Mouse (Mus musculus) ovary, postnatal 36 days (tissue): ENCODE results near the gene Acvr2b.
"Not testable (repeated sequence)": the region's sequence is repeated elsewhere in the genome, so short reads cannot be mapped to it uniquely, and the experiment has no call there.

Experiments
- DNase-seq: peaks from one replicate; pipeline ENCODE4 v3.0.0; 2022; ENCODE audit warnings: low spot score, mixed read lengths

Acvr2b gene

DNA sequence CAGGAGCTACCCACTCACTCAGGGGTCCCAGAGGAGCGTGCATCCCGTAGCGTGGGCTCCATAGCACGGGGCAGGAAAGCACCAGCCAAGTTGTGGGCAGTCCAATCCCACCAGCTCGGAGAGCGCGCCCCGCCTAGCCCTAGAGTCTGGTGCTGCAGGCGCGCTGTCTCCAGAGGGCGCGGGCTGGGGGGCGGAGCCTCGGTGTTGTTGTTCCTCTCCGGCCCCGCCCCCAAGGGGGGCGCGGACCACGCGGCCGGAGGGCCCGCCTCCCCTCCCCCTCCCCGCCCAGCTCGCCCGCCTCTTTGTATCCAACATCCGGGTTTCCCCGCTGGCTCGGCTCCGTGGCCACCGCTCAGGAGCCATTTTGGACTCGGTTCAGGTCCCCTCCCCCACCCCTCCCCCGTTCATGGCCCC lies at the start of gene Acvr2b:
TSS of gene Acvr2b (plus strand) at position 318 of the 414 bp plus-strand sequence.
- peak; percentile 96 for DNase-seq

DNA sequence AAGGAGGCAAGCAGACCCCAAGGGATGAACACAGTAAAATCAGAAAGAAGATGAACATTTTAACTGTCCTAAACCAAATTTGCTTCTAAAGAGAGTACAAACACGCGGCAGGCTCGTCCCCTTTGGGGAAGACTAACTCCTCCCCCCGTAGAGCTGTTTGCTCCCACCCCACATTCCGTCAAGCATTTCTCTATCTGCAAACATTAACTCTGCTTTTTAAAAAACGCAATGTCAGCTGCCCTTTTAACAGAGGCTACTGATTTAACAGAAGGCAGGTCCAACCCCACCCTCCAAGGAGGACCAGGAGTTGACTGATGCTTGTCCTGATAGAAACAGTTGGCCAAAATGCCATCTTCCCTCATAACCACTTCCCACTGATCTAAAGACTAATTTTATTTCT lies 48.0 kb upstream of the Acvr2b start:
- DNase-seq: no peak

DNA sequence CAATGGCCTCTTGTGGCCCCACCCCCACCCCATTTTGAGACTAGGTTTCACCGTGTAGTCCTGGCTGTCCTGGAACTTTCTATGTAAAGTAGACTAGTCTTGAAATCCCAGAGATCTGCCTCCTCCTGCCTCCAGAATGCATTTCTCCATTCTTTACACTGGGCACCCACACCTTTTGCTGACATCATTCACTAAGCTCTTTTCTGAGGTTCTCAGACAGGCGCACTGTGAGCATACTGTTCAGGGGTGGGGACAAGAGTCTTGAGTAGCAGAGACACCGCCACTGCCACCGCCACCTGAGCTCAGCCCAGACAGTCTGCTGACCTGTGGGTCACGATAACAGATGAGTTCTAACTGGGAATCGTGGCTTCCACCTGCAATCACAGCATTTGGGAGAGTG lies 46.0 kb upstream of the Acvr2b start:
- DNase-seq: no peak

DNA sequence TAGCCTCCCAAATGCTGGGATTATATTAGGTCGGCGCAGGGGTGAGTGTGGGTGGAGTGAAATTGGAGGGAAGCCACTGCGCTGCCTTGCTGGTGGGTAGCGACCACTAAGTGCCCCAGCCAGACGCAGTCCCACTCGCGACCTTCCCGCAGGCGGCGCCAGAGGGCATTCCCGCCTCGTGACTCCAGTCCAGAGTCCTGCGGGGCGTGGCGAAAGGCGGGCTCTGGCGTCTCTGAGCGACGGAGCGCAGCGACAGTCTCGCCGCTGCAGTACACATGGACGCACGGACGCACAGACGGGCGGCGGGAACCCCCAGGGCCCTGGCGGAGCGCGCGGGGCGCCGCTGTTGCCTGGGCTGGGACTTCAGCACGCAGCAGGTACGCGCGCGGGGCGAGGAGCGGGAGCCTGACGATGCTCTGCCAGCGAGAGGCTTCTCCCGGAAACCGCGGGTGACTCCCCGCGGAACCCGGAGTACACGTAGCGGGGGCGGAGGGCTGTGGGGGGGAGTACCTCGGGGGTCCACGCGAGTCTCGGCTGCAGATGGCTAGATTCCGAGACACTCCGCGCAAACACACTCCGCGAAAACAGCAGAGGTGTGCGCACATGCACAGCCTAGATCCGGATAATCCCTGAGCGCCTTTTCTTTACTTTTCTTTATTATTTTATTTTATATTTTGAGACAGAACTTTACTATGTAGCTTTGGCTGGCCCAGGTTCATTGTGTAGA lies 44.4 kb upstream of the Acvr2b start, which contains the start of gene Xylb:
TSS of gene Xylb (plus strand) at position 51 of the 727 bp plus-strand sequence.
- peak; percentile 90 for DNase-seq

DNA sequence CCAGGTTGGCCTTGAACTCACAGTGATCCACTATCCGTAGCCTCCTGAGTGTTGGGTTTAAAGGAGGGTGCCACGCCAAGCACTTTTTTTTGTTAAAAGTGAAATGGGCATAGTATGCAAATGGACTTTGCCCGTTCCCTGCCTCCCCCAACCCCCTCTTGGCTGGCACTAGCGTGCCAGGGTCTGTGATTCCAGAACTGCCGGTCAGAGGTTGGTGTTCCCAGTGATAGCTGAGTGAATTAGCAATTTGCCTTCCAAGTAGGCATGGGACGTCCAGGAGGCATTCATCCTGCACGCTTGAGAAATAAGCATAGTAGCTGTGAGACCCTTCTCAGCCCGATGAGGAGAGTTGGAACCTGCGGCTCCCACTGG lies 43.9 kb upstream of the Acvr2b start:
- DNase-seq: no peak

DNA sequence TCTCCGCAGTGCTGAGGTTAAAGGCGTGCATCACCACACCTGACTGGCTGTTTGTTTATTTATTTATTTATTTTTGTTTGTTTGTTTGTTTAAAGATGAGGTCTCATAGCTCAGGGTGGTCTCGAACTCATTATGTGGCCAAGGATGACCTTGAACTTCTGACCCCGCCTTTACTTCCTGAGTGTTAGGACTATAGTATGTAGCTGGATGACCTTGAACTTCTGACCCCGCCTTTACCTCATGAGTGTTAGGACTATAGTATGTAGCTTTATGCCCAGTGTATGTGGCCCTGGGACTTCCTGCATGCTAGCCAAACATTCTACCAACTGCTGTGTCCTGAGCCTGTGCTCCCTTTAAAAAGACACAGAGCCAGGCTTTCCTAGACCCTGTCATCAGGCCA lies 40.5 kb upstream of the Acvr2b start:
- no peak for DNase-seq

DNA sequence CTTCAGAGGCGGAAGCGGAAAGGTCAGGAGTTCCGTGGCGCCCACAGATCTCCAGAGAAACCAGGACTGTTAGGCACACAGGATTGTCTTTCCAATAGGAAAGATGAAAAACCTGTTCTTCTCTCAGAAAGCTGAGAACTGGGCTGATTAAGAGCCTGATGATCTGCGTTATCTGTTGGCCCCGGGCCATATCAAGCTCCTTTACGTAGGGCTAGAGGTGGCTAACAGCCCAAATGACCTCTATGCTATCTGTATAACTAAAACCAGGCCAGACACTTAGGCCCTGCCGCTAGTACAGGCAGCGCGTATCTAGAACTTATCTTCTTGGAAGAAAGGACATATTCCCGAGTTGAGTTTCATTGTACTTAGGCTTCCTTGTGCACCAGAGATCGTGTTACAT lies 38.7 kb upstream of the Acvr2b start:
- no peak for DNase-seq

DNA sequence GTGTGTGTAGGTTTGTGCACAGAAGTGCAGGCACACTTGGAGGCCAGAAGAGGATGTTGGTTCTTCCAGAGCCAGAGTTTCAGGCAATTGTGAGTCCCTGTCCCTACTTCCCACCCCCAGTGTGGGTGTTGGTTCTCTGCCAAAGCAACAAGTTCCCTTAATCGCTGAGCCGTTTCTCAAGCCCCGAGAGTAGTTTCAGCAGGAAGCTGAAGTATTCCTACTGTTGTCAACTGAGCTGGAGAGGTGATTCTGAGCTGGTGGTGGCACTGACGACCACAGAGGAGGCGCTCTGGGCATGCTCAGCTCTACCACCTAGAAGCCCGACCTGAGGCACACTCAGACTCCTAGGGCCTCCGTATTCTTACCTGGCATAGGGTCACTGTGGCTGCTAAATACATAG lies 36.6 kb upstream of the Acvr2b start, which contains the start of gene Slc22a14:
TSS of gene Slc22a14 (minus strand) at position 270 of the 400 bp plus-strand sequence.
- DNase-seq: no peak

DNA sequence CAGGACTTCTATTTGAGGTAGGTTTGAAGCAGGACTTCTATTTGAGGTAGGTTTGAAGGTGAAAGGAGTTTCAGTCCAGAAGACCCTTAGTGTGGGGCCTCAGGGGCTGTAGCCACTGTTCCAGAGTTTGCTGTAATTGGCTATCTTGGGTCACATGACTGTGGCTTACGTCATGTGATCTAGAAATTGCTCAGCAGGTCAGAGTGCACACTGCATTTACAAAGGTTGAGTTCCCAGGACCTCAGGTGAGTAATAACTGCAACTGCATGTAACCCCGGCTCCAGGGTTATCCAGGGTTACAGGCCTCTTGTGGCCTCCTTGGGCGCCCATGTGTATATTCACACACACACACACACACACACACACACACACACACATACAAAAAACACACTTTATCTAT lies 33.6 kb upstream of the Acvr2b start:
- DNase-seq: no peak

DNA sequence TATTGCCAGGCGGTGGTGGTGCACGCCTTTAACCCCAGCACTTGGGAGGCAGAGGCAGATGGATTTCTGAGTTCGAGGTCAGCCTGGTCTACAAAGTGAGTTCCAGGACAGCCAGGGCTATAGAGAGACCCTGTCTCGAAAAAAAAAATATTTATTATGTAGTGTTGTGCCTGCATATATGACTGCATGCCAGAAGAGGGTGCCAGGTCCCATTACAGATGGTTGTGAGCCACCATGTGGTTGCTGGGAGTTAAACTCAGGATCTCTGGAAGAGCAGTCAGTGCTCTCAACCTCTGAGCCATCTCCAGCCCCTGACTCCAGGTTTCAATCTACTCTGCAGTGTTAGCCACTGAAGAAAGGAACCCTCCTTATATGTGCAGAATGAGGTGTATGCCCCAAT lies 31.1 kb upstream of the Acvr2b start:
- DNase-seq: not testable (repeated sequence)

DNA sequence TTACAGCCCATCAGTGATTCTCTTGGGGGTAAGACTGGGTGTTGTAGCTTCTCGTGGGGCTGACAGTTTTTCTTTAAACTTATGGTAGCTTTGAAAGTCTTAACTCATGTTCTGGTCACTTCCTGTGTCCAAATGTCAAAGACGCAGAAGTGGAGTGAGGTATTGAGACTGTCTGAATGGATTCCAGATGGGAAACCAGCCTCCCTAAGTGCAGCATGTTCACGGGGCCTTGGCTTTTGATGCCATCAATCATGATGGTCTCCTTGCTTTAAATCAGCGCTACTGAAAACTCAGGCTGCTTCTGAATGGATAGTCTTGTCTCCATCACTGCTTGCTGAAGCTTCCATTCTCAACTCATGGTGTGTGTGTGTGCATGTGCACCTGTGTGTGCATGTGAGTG lies 30.7 kb upstream of the Acvr2b start:
- no peak for DNase-seq

DNA sequence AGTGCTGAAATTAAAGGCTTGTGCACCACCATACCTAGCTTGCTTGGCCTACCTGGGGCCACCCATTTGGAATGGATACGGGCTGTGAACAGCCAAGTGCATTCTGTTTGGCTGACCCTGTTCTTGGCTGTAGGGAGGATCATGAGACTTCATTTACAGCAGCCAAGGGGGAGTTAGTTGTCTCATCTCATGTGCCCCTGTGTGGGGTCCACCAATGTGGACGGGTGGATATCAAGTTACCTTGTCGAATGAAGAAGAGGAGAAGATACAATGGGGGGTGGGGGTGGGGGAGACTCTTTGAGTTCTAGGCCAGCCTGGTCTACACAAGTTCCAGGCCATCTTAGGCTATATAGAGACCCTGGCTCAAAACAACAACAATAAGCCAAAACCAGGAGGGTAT lies 26.9 kb upstream of the Acvr2b start:
- DNase-seq: no peak

DNA sequence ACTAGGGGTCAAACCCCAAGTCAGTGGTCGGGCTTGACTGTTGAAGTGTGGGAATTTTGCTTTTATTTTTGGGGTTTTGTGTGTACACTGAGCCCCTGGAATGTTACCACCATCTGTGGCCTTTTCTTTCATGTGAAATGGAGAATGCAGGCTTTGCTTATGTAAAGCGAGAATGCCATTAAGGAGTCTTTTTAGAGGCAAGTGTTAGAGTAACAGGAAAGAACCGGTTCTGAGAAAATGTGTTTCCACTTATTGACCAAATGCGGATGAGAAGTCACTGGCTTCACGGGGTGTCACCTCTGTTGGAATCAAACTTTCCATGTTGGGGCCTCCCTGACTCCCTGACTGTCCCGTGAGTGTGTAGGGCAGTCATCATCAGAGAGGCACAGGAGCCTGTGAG lies 26.4 kb upstream of the Acvr2b start:
- no peak for DNase-seq

DNA sequence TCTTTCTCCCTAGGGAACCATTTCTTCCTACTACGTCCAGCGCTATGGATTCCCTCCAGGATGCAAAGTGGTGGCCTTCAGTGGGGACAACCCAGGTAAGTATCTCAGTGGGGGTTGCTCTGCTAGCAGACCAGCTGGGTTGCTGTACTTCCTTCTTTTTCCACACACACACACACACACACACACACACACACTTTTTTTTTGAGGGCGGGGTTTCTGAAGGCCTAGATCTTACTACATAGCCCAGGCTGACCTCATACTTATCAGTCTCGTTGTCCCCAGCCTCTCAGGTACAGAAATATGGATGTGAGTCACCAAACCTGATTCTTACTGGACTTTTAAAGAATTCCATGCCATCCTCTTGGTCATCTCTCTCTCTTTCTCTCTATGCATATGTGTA lies 23.7 kb upstream of the Acvr2b start:
- no peak for DNase-seq

DNA sequence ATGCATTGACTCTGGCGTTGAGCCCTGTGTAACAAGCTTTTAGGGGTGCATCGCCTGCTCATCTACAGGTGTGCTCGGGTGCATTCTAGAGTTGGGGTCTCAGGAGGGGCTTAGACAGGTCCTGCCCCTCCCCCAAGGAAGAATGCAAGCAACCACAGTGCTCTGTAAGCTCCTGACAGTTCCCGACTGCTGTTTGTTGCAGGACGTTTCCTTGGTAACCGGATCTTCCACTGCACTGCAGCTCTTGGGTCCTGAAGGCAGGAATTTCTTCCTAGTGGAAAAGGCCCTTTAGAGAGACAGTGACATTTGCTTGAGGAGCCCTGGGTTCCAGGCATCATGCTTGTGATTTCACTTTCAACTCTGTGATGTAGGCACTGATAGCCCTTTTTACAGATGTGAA lies 19.3 kb upstream of the Acvr2b start:
- no peak for DNase-seq

DNA sequence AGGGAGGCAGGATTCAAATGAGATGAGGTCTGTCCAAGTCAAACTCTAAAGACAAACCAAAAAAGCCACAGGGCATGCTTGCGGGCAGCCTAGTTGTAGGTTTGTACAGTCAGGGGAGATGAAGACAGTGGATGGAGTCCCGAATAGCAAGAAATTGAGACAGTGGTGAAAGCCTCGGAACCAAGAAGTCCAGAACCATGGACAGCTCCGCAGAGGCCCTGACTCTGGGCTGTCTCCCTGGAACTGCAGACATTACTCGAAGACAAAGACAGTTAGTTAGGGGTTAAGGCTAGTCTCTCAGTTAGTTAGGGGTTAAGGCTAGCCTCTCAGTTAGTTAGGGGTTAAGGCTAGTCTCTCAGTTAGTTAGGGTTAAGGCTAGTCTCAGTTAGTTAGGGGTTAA lies 13.0 kb upstream of the Acvr2b start:
- peak; percentile 20 for DNase-seq

DNA sequence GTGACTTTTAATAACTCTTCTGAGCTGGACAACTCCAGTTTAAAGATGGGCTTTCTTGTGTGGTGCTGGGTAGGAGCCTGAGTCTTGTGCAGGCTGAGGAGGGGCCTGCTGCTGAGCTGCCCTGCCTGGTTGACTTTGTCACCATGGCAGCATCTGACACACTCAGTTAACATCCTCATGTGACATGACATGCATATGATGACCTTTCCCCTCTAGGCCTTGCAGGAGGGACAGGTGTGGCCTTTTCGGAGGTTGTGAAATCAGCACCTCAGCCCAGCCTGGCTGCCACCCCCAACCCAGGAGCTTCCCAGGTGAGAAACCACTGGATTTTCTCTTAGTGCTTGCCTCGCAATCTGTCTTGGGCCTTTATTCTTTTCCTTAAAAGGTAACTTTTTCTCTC lies 11.7 kb upstream of the Acvr2b start:
- no peak for DNase-seq

DNA sequence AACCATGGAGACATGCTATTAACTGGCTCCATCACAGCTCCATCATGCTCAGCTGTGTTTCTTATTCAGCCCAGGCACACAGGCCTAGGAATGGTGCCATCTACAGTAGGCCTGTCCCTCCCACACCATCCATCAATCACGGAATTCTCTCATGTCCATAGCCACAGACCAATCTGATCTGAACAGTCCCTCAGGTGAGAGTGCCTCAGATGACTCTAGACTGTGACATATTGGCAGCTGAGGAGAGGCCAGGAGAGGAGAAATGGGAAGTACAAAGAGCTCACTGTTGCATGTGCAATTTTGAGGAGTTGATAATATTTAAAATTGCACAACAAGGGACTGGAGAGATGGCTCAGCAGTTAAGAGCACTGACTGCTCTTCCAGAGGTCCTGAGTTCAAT lies 7.1 kb upstream of the Acvr2b start:
- DNase-seq: no peak

DNA sequence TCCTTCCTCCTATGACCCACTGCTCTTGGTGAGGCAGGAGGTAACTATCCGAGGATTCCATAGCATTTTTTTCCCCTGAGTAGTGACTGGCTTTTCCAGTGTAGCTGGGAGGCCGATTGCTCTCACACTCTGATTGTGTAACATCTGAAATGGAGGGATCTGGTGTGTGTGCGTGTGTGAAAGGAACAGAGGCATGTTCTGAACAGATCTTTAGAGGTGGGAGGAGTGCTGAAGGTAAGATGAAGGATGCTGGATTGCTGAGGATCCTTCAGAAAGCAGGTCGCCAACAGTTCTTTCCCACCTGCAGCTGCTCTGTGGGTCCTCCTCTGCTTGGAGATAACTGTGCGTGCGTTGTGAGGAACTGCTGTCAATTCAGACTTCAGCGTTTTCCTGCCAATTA lies 567 bp upstream of the Acvr2b start:
- no peak for DNase-seq

DNA sequence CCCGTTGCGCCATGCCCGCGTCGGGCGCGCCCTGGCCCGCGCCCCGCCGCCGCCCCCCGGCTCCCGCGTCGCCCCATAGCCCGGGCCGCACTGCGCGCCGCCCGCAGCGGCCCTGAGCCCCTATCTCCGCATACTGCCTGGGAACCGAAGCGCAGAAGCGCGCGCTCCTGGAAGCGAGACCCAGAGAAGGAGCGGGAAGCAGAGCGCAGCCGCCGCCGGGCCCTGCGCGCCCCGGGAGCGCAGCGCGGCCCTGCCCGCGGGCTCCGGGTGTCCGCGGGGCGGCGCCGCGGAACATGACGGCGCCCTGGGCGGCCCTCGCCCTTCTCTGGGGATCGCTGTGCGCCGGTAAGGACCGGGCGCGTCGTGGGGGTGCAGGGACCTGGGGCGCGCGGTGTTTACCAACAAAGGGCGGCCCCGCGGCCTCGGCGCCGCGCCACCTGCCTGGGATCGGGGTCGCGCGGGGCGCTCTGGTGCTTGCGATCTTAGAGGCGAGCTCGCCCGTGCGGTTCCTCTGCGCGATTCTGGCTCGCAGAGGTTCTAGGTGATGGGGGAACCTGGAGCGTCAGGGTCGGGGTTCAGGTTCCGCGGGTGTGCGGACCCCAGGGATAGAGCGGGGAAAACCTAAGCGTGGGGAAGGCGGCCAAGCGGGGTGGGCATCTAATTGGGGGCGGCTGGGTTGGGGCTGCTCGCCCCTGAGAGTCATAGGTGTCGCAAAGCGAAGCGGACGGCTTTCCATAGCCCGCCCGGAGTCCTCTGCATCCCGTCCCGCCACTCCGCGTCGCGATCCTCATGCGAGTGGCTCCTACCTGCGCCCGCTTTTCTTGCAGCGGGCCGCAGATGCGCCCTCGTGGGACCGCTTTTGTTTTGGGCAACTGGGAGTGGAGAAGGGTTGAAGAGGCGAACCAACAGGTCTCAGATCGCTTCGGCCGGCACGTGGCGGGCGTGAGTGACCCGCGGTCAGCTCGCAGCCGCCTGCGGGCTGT lies 626 bp downstream of the Acvr2b start:
- peak; percentile 71 for DNase-seq

DNA sequence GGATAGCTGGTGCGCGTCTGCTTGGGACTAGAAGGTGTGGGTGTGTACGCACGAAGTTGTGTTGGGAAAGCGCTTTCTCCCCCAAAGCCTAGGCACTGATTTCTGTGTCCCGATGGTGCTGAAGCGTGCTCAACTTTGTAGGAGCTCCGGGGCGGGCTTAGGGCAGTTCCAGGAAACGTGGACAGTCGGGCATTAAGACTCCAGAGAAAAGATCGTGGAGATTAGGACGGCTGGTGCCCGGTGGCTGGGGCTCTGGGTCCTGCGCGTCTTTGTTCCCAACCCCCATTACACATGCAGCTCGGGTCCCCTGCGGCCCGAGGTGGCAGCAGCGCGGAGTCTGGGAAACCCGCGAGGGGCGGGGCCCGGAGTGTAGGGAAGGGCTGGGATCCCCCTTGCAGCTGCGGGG lies 1.3 kb downstream of the Acvr2b start:
- peak; percentile 57 for DNase-seq

DNA sequence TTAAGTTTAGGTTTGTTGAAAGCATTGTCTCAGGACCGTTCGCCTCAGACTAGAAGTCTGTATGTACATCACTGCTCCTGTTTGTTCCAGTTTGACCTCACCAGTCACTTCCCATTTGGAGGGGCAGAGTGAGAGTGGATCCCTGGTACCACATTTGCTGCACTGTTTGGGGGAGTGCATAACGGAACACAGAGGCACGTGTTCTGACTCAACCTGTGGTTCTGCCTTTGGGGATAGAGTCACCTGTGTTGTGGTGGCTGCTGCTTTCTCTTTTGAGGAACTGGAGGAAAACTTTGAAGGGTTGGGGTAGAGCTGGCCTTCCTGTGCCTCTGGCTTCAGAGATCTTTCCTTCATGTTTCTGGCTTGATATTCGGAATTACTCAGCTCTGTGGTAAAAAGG lies 2.2 kb downstream of the Acvr2b start:
- no peak for DNase-seq

DNA sequence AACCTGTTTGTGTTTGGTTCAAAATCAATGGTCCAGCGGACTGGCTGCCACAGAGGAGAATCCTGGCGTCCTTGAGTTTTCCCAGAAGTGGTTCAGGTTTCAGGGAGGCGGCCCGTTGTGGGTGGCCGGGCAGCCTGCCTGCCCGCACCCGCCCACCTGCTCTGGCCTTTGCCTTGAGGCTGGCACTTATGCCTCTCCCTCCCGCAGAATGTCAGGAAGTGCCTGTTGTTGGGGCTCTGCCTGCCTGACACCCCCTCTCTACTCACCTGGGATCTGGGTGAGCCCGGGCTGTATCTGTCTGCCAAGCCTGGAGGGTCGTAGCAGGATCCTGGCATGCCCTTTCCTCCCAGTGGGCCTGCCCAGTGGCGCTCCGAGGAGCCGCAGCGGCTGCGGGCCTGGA lies 6.0 kb downstream of the Acvr2b start:
- no peak for DNase-seq
